Mouse (Mus musculus) mouse embryonic stem cell (cell line): ENCODE data around the gene Alkal2.

Experiments used
- in situ Hi-C, 2 experiments: fragments of 300-500 bp; cut with MboI; formaldehyde crosslinking; loops; 1 replicate in 1 of 2; 3 replicates in 1 of 2; pipeline ENCODE4 v1.14.3; 2019 to 2020; ENCODE audit warnings: low sequenced_read_pairs in 2 of 2, low pct_unique_long_range_greater_than_20kb in 1 of 2, mixed read lengths in 1 of 2; ENCODE audit not compliant: unreplicated experiment in 1 of 2

Alkal2 gene

DNA sequence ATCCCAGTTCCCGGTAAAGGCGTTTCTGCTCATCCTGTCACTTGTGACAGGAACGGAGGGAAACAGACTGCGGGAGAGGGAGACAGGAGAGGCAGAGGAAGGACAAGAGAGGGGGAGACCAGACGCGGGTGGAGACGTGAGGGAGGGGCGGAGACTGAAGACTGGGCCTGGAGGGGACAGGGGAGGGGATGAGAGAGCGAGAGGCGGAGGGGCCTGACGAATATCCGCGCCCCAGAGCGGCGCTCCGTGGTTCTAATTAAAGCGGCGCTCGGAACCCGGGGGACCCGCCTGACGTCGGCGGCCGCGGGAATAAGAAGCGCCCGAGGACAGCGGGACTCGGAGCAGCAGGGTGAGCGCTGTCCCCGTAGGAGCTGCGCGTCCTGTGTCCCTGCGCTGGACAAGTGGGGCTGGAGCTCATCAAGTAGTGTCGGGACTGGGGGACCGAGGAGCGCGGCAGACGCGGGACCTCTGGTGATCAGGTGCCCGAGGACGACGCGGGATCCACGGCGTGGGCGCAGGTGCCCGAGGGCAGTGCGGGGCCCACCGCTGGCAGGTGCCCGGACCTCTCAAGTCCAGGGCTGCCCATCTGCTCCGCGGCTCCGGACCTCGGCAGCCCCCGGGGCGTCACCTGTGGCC, at the start of gene Alkal2:
Gene Alkal2 (plus strand): TSS at position 337 of the 636 bp plus-strand sequence.
- in situ Hi-C loops, result loop anchor here (5.0 to 10.0 kb wide), 2 partner anchors 287 to 289 kb away; no protein-coding TSS in a partner anchor

DNA sequence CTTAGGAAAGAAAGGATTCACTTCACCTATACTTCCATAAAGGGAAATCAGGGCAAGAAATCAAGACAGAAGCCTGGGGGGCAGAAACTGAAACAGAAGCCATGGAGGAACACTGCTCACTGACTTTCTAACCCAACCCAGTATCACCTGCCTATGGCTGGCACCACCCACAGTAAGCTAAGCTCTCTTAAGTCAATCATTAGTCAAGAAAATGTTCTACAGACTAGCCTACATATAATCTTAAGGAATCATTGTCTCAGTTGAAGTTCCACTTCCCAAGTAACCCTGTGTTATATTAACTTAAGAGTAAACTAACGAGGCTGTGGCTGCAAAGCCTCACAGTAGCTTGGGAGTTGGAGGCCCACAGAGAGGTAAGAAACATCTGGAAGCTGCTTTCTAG, 35.6 kb upstream of the Alkal2 start:
- in situ Hi-C loops, result no loop called here

DNA sequence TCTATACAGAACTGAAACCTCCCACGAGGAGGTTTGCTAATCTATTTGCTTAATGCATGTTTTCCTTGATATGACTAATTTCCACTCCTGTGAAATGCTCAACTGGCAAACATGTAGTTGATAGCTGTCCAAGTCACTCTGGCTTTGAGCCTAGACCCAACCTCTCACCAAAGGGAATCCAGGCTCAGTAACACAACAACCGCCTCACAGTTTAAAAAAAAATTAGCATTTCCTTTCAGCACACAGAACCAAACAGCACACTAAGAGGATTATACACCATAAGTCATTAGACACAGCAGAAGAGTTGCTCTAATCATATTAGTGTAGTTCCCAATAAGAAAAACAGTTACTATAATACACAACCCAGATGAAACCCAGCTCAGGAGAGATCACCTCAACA, 33.2 kb upstream of the Alkal2 start:
- in situ Hi-C loops, result no loop called here

DNA sequence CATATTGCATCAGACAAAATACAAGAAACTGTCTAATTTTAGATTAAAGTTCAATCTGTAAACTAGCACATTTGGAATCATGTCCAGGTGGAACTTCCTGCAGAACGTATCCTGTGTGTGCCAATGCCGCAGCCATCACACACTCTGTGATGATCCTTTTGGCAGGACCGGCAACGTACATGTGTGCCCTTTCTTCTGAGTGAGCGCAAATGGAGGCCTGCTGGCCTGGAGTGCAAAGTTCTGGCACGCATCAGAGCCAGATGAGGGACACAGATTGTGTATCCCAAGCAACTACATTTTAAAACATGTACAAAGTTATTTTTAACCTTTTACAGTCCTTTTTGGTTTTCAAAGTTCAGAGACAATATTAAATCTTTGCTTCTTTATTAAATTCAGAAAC, 32.3 kb upstream of the Alkal2 start:
- in situ Hi-C loops, result no loop called here

DNA sequence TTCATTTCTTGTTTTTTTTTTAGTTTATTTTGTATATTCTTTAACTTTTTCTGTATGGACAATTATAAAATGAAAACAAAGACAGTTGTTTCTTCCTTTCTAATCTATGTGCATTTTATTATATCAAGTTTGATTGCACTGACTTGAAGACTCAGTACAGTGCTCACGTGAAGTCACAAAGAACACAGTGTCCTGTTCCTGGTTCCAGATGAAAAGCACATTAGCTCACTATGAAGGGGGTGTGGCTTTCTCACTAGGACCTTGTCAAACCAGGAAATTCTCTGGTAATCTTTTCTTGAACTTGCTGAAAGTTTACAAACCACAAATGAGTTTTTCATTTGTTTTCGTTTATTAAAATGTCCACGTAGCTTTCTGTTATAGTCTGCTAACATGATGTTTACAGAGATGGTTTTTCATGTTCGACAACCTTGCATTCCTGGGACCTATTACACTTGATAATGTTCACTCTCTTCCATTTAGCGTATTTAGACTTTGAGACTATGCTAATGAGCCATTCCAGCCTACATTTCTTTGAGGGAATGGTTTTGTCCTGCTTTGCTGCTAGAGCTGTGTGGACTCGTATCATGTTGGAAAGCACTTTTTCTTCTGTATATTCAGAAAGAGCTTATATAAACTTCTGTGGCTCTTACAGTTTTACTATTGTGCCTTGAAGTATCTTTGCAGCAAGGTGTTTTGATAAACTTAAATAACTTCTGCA, 28.5 kb upstream of the Alkal2 start:
- in situ Hi-C loops, result no loop called here

DNA sequence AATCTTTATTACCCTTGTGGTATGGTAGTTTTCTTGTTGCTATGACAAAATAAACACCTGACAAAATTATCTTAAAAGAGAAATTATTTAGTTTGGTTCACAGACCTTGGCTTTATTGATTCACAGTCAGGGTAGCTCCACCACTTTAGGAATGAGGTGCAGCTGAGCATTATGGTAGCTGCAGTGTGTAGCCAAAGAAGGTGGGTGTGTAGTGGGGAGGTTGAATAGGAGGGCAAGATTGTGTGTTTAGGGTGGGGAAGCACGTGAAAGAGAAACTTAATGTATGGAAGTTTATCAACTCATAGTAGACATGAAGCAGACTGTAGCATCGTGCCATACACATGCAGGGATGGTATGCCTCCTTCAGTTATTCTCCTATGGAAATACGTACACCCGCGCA, 27.9 kb upstream of the Alkal2 start:
- in situ Hi-C loops, result no loop called here

DNA sequence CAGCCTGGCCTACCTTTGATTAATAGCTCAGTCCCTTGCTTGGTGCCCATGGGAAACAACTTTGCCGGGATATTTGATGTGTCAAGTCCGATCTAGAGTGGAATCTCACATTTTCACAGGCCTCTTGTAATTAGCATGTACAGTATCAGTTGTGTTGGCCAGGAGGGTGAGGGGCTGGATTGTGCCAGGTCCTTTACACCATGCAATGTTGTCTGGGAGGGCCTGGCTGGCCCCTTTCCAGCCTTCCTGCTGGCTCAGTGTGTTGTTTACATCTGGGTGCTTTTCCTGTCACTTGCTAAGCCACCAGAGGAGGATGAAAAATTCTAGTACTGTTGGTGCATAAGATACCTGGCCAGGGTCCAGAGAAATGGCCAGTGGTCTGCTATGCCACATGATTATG, 19.8 kb upstream of the Alkal2 start:
- in situ Hi-C loops, result no loop called here

DNA sequence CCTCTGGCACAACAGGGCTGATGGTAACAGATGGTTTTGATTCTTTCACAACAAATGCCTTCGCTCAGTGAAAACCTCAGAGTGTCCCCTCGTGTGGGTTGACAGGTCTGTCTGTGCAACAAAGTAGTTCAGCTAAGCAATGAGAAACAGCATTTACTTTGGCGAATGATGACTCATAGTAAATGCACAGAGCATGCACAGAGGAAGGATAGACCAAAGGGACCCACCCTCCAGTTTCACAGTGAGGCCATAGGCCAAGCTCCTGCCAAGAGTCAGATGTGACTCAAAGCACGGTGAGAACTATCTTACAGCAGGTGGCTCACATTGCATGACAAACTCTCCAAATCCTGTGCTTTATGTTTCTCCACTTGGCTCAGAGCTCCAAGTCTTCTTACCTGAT, 18.3 kb upstream of the Alkal2 start:
- in situ Hi-C loops, result no loop called here

DNA sequence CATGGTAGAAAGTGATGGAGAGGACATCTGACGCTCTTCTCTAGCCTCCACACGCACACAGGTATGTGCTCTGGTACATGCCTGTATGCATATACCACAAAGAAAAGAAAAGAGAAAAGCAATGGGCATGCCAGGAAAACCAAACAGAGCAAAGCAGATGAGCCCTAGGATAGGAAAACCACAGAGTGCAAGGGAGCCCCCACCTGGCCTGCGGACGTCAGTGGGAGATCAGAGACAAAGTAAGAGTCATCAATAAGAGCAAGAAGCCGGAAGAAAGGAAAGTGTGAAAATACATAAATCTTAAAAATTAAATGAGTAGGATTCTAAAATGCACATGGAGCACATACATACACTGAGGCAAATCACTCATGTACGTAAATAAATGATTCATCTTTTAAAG, 4.7 kb upstream of the Alkal2 start:
- in situ Hi-C loops, result no loop called here

DNA sequence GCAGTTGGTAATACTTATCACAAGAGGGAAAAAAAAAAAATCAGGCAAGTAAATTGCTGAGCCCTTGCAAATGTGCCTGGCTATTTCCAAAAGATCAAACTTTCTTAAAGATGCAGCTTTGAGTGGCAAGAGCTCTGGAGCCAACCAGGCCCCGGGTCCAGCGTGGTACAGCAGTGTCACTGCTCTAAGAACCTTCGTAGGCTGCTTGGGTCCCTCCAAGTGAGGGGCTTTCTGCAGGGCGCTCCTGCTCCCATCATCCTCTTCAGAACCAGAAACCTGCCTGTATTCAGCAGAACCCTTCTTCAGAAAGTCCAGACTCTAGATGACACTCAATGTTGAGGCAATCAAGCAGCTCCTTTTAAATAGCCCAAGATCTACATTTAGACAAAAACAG, 533 bp upstream of the Alkal2 start:
- in situ Hi-C loops, result loop anchor here (5.0 to 10.0 kb wide), 2 partner anchors 286 to 289 kb away; no protein-coding TSS in a partner anchor

DNA sequence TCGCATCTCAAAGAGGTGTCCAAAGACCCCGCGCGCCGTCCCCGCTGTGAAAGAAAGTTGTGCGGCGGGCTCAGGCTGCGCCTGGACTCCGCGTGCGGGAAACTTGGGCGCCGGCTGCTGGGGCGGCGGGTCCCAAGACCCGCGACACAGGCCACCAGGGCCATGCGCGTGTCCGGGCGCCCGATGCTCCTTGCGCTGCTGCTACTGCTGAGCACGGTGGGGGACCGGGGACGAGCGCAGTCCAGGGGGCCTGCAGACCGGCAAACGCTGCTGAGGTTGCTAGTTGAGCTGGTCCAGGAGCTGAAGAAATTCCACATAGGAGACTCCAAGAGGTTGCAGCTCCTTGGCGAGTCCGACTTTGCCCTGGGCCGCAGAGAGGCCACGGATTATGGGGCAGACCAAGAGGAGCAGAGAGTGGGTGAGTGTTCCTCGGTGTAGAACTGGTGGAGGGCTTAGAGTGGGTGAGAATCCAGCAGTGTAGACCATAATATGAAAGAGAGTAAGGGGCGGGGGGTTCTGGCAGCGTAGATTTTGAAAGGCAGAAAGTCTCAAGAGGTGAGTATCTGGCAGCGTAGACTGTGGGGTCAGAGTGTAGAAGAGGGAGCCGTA, 604 bp downstream of the Alkal2 start:
- in situ Hi-C loops, result loop anchor here (5.0 to 10.0 kb wide), 2 partner anchors 287 to 290 kb away; no protein-coding TSS in a partner anchor

DNA sequence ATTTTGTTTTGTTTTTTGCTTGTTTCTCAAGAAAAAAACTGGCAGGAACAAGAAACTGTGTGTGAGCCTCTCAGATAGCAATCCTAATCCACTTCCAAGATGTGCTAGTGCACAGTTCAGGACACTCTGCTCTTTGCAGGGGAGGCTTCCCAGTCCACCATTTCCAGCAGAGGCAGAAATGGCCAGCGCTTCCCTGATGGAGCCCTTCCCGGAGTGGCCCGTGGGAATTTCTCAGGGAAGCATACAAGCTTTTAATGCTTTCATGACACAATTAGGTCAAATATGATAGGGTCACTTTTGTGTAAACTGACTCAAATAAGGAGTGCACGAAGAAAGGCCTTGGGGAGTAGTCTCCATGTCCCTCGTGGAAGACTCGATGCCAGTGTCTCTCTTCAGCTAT, 1.8 kb downstream of the Alkal2 start:
- in situ Hi-C loops, result loop anchor here in 1 of 2 experiments (10.0 kb wide), 1 partner anchor 291 kb away; no protein-coding TSS in a partner anchor

DNA sequence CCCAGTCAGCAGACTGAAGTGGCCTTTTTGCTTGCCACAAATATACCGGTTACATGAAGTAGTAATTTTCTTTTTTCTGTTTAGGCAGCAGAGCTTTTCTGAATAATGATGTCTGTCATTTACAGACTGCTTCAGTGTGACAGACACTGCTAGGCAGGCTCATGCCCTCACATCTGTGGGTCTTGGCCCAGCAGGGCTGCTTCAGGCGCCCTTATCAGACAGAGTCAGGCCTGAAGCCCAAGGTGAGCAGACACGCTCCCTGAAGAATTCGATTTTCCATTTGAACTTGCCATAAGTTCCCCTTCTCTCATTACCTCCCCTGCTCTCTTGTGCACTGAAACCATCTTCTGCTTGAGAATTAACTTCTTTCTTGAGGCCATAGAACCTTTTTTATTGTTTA, 3.9 kb downstream of the Alkal2 start:
- in situ Hi-C loops, result loop anchor here in 1 of 2 experiments (10.0 kb wide), 1 partner anchor 293 kb away; no protein-coding TSS in a partner anchor

DNA sequence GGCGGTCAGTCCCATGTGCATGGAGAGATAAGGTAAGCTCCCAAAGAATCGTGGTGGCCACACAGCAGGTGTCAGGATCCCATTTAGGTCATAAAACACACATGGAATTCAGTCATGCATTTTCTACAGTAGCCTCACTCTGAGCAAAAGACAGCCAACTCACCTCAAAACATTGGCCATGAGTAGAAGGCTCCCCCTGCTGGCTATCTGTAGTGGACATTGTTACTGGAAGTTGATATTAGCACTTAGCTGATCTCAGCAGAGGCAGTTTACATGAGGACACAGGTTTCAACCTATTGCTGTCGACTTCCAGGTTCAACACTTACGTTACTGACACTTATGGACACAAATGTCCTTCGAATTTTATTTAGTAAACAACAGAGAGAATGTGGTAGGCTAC, 5.9 kb downstream of the Alkal2 start:
- in situ Hi-C loops, result no loop called here

DNA sequence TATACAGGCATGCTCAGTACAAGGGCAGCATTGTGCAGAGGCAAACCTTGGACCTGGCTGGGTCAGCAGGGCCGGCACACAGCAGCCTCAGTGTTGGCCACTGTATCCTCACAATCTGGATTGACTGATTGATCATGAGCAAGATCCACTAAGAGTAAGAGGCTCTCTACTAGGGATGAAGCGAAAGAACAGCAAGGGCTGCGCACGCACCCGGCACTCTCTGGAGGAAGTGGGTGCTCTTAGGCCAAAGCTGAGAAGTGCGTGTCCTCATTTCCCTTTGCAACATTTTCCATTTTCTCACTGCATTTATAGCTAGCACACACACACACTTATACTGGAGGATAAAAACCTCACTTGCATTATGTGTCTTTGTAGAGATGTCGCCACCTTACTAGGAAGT, 7.3 kb downstream of the Alkal2 start:
- in situ Hi-C loops, result no loop called here

DNA sequence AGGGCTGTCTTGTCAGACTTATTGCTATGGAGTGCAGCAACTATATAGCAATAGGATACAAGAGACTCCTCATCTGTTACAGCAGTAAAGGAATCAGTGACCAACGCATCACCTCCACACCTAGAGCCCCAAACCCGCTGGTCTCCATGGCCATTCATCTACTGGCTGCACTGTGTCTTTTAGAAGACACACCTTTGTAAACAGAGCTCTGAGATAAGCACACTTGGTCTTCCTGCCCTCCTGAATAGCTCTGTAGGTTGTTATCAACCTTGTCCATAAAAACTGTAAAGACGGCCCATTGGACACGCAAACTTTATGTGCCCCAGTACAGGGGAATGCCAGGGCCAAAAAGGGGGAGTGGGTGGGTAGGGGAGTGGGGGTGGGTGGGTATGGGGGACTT, 12.9 kb downstream of the Alkal2 start:
- in situ Hi-C loops, result no loop called here

DNA sequence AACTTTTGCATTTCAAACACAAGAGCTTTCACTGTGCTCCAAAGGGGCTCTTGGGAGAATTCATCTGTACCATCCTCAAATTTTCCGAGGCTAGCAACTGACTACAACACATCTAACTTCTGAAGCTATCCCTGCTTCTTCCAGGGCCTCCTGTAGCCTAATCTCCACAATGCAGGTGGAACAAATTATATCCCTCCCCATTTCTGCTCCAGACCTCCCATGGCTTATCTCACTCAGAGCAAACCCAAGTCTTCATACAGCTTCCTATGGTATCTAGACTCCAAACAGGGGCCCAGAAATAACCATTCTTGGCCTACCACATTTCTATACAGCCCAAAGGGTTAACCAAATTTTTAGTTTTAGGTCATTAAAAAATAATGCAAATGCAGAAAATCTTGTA, 24.5 kb downstream of the Alkal2 start:
- in situ Hi-C loops, result no loop called here

DNA sequence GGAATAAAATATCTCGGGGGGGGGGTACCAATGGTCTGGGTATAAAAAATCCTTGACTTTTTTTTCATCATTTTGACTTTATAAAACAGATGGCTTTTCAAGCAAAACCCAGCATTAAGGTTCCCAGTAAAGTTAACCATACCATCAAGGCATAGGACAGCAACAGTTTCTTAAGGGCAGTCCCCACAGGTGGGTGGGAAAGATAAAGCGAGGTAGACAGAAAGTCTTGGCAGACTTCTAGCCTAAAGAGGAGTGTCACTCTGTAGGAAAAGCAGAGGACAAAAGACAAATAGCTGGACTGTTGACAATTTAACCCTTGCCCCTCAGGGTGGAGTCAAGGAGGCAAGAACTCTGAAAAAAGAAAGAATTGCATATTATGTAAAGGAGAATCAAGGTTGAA, 25.8 kb downstream of the Alkal2 start:
- in situ Hi-C loops, result no loop called here

DNA sequence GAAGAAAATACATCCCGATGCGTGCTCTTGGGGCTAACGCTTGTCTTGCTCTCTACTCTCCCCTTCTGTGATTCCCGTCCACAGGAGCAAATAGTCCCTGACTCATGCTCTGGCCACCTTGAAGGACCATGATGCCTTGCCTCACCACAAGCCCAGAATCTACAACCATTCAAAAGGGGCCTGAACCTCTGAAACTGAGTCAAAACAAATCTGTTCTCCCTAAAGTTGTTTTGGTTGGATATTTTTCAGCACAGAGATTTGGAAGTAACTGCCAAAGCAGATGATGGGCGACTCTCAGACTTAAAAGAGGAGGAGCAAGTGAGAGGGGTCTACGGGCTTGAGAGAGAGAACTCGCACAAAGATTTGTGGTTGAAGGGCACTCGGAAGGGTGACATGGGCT, 26.7 kb downstream of the Alkal2 start:
- in situ Hi-C loops, result no loop called here
